24 mouse cellular contexts compared by ENCODE assay signal in the genomic region with DNA sequence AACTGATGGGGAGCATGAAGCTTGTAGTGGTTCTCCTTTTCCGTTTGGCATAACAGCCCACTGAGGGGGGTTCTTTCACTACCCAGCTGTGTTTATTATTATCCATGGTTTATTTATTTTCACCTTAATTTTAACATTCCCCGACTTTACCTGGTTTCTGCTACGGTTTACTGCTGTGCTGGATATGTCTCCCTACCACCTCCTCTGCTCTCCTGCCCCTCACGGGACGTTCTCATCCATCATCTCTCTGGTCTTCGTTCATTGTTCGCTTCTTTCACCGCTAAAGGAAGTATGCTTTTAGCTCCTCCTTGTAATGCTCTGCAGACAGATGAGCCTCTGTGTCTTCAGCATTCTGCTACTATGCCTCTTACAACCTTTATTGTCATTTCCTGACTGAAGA. TPM values are rescaled to one million over a fixed set of nuclear protein-coding genes. Genes with fewer than 3 reads are reported as not detected.
"Had no signal": no experiment of that assay in that cellular context is flagged by ENCODE, and none has a peak within 500 bp of the region (broad histone marks: within the 10 kb centered on the region; RNA-seq: fewer than 3 reads in every experiment).

No protein-coding gene starts in this region.

- H3K9ac ChIP-seq: limb, embryonic 13.5 days; lung, embryonic 14.5 days; midbrain, embryonic 12.5 days; midbrain, embryonic 15.5 days; neural tube, embryonic 12.5 days; neural tube, embryonic 15.5 days; stomach, embryonic 15.5 days had no signal

- H3K4me2 ChIP-seq: limb, embryonic 13.5 days; lung, embryonic 14.5 days; midbrain, embryonic 12.5 days; midbrain, embryonic 15.5 days; neural tube, embryonic 12.5 days; neural tube, embryonic 15.5 days; stomach, embryonic 15.5 days had no signal

- H3K27ac ChIP-seq: kidney, postnatal 0 days; layer of hippocampus, adult 2 months; limb, embryonic 10.5 days; limb, embryonic 13.5 days; macrophage; midbrain, embryonic 12.5 days; midbrain, embryonic 15.5 days; neural tube, embryonic 12.5 days; neural tube, embryonic 15.5 days; stomach, embryonic 15.5 days had no signal

- DNase-seq: kidney, adult 2 months; kidney, postnatal 25 days; layer of hippocampus, adult 9-11 months; lung, embryonic 14.5 days; right cerebral cortex, adult 18-20 months; right cerebral cortex, postnatal 14 days; right cerebral cortex, postnatal 4 days; thymus, postnatal 25 days had no signal

- H3K4me1 ChIP-seq: limb, embryonic 13.5 days; midbrain, embryonic 12.5 days; midbrain, embryonic 15.5 days; neural tube, embryonic 12.5 days; neural tube, embryonic 15.5 days; stomach, embryonic 15.5 days had no signal

- H3K4me3 ChIP-seq: layer of hippocampus, adult 2 months; limb, embryonic 10.5 days; limb, embryonic 13.5 days; midbrain, embryonic 12.5 days; midbrain, embryonic 15.5 days; neural tube, embryonic 12.5 days; neural tube, embryonic 15.5 days; stomach, embryonic 15.5 days had no signal

- H3K9me3 ChIP-seq: limb, embryonic 10.5 days; limb, embryonic 13.5 days; midbrain, embryonic 12.5 days; midbrain, embryonic 15.5 days; neural tube, embryonic 12.5 days; neural tube, embryonic 15.5 days; stomach, embryonic 15.5 days had no signal

- H3K27me3 ChIP-seq: limb, embryonic 13.5 days; midbrain, embryonic 12.5 days; midbrain, embryonic 15.5 days; neural tube, embryonic 12.5 days; neural tube, embryonic 15.5 days; stomach, embryonic 15.5 days had no signal

- ATAC-seq: lung, postnatal 0 days; midbrain, embryonic 15.5 days had no signal

- H3K36me3 ChIP-seq: limb, embryonic 10.5 days; limb, embryonic 13.5 days; midbrain, embryonic 12.5 days; midbrain, embryonic 15.5 days; neural tube, embryonic 12.5 days; neural tube, embryonic 15.5 days; stomach, embryonic 15.5 days had no signal

RNA-seq across cellular contexts. Expression of a gene that starts 33.9 kb away (rescaled TPM):
- total RNA-seq: layer of hippocampus, adult 2 months; liver, adult 2 months; megakaryocyte, adult 5-6 weeks; monocyte, adult 5-6 weeks had no signal
- polyA plus RNA-seq: kidney, adult 2 months; kidney, postnatal 0 days; large intestine, adult 2 months; limb, embryonic 10.5 days; liver, adult 2 months; lung, embryonic 14.5 days; lung, postnatal 0 days; macrophage; midbrain, embryonic 12.5 days; midbrain, embryonic 15.5 days; neural tube, embryonic 15.5 days; urinary bladder, adult 2 months had no signal
